Mouse (Mus musculus): Measurements from ENCODE around the gene Serac1. TPM values are rescaled to one million over a fixed set of nuclear protein-coding genes. Genes with fewer than 3 reads are reported as not detected.
A peak's percentile ranks its signal among the peaks of the same experiment; 100 is the strongest.
"Not testable (repeated sequence)": the region's sequence is repeated elsewhere in the genome, so short reads cannot be mapped to it uniquely, and the experiment has no call there.

The Serac1 gene
- polyA plus RNA-seq, 1 experiment from 2014 or later, result 12.4 TPM

GRCm38 (mm10) chr17:6054934-6055355 lies 24.6 kb downstream of the Serac1 start:
- H3K27me3 ChIP-seq, result no peaks in the 10 kb centered on the region
- no peak overlapping the region for H3K9ac ChIP-seq
- H3K27ac ChIP-seq, result no peak overlapping the region
- 16% methylated on average over 5 of the region's 5 CpGs for WGBS
- H3K4me3 ChIP-seq (replicated peaks), result no peak overlapping the region
- H3K4me2 ChIP-seq, result no peak overlapping the region
- H3K4me1 ChIP-seq, result no peaks in the 10 kb centered on the region
- H3K9me3 ChIP-seq, result no peaks in the 10 kb centered on the region
- no peak for ATAC-seq (ENCODE audit: low FRiP score)
- peaks cover 16% of the 10 kb centered on the region; the same call in 1 of the 2 replicates for H3K36me3 ChIP-seq (replicated peaks)

GRCm38 (mm10) chr17:6052801-6053200 lies 26.7 kb downstream of the Serac1 start:
- no peak overlapping the region for H3K9ac ChIP-seq
- no peak overlapping the region for H3K4me3 ChIP-seq (replicated peaks)
- H3K4me1 ChIP-seq, result no peaks in the 10 kb centered on the region
- H3K27ac ChIP-seq, result no peak overlapping the region
- no peaks in the 10 kb centered on the region for H3K27me3 ChIP-seq
- peaks cover 26% of the 10 kb centered on the region; the same call in 1 of the 2 replicates for H3K36me3 ChIP-seq (replicated peaks)
- no peaks in the 10 kb centered on the region for H3K9me3 ChIP-seq
- no peak for ATAC-seq (ENCODE audit: low FRiP score)
- H3K4me2 ChIP-seq, result no peak overlapping the region
- 49% methylated on average over 4 of the region's 4 CpGs for WGBS

DNA sequence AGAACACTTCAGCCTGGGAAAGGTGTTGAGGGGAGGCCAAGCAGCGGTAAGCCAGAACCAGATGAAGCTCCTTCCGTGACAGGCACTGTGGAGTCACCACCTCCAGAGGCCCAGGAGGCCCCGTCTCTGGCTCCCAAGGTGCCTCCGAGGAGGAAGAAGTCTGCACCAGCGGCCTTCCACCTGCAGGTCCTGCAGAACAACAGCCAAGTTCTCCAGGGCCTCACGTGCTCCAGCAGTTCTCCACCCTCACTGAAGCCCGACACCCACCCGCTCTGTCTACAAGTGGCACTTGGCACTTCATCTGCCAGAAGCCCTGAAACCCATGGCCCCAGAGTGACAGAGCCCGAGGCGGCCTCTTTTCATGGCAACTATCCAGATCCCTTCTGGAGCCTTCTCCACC lies 42.0 kb downstream of the Serac1 start:
- no peak for ATAC-seq (ENCODE audit: low FRiP score)
- no peak overlapping the region for H3K9ac ChIP-seq

GRCm38 (mm10) chr17:6036872-6037271 lies 42.7 kb downstream of the Serac1 start:
- H3K4me2 ChIP-seq, result no peak overlapping the region
- no peak overlapping the region for H3K27ac ChIP-seq
- 93% methylated on average over 11 of the region's 11 CpGs for WGBS
- no peak for ATAC-seq (ENCODE audit: low FRiP score)
- no peaks in the 10 kb centered on the region for H3K9me3 ChIP-seq
- H3K36me3 ChIP-seq (replicated peaks), result 0 out of 2 replicates have a peak, but pooled peaks cover 1% of the 10 kb centered on the region
- H3K27me3 ChIP-seq, result no peaks in the 10 kb centered on the region
- no peaks in the 10 kb centered on the region for H3K4me1 ChIP-seq
- no peak overlapping the region for H3K9ac ChIP-seq
- H3K4me3 ChIP-seq (replicated peaks), result no peak overlapping the region

More for the DNA sequence above, 42.0 kb downstream of the Serac1 start:
- 94% methylated on average over 10 of the region's 10 CpGs for WGBS
- H3K4me1 ChIP-seq, result no peaks in the 10 kb centered on the region
- peaks cover 8% of the 10 kb centered on the region; the same call in 1 of the 2 replicates for H3K36me3 ChIP-seq (replicated peaks)
- H3K27me3 ChIP-seq, result no peaks in the 10 kb centered on the region
- no peak overlapping the region for H3K4me3 ChIP-seq (replicated peaks)
- H3K4me2 ChIP-seq, result no peak overlapping the region
- no peaks in the 10 kb centered on the region for H3K9me3 ChIP-seq
- no peak overlapping the region for H3K27ac ChIP-seq

GRCm38 (mm10) chr17:6036458-6036857 lies 43.1 kb downstream of the Serac1 start:
- Histone ChIP-seq H3K9me3 (no peaks in the 10 kb centered on the region), H3K27ac (no peak overlapping the region), H3K4me2 (no peak overlapping the region), H3K9ac (no peak overlapping the region), H3K4me3 (replicated peaks) (no peak overlapping the region), H3K27me3 (no peaks in the 10 kb centered on the region), H3K36me3 (replicated peaks) (no peaks in the 10 kb centered on the region), H3K4me1 (no peaks in the 10 kb centered on the region)
- no peak for ATAC-seq (ENCODE audit: low FRiP score)
- WGBS, result 91% methylated on average over 8 of the region's 8 CpGs

DNA sequence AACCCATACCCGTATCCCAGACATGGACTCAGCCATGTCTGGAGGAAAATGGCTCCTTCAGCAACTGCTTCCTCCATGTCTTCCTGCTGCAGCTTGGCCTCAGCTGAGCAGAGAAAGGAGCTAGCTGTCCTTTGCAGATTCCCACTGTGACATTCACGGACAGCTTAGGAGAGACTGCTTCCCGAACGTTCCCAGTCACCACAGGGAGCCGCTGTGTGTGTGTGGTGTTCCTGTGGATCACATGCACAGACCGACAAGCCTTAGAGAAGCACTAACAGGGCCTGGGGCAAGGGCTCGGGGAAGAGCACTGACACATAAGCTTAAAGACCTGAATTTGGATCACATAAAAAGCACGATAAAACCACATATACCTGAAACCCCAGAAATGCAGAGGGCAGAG lies 43.9 kb downstream of the Serac1 start:
- ATAC-seq (ENCODE audit: low FRiP score), result no peak
- Histone ChIP-seq H3K4me1 (no peaks in the 10 kb centered on the region), H3K36me3 (replicated peaks) (no peaks in the 10 kb centered on the region), H3K9me3 (no peaks in the 10 kb centered on the region), H3K27ac (no peak overlapping the region), H3K9ac (no peak overlapping the region), H3K4me3 (replicated peaks) (no peak overlapping the region), H3K27me3 (no peaks in the 10 kb centered on the region), H3K4me2 (no peak overlapping the region)
- WGBS, result 37% methylated on average over 8 of the region's 8 CpGs

GRCm38 (mm10) chr17:6025831-6026230 lies 53.7 kb downstream of the Serac1 start:
- Histone ChIP-seq H3K36me3 (replicated peaks) (no peaks in the 10 kb centered on the region), H3K9ac (no peak overlapping the region), H3K4me1 (no peaks in the 10 kb centered on the region), H3K9me3 (no peaks in the 10 kb centered on the region), H3K4me2 (no peak overlapping the region), H3K27ac (no peak overlapping the region), H3K4me3 (replicated peaks) (no peak overlapping the region), H3K27me3 (no peaks in the 10 kb centered on the region)
- whole genome bisulfite sequencing, result 81% methylated on average over 7 of the region's 7 CpGs
- no peak for ATAC-seq (ENCODE audit: low FRiP score)

- H3K9ac ChIP-seq; H3K9me3 ChIP-seq; H3K4me1 ChIP-seq; H3K27ac ChIP-seq; H3K27me3 ChIP-seq; H3K36me3 ChIP-seq (replicated peaks); H3K4me3 ChIP-seq (replicated peaks): not testable (repeated sequence)
- 0 out of 2 replicates have a peak, but pooled peaks have one; percentile 36 for ATAC-seq (ENCODE audit: low FRiP score)
- H3K4me2 ChIP-seq, result peak overlapping the region; percentile 31
- 53% methylated on average over 5 of the region's 5 CpGs for WGBS
Measured at GRCm38 (mm10) chr17:6021374-6021789, 58.2 kb downstream of the Serac1 start.

DNA sequence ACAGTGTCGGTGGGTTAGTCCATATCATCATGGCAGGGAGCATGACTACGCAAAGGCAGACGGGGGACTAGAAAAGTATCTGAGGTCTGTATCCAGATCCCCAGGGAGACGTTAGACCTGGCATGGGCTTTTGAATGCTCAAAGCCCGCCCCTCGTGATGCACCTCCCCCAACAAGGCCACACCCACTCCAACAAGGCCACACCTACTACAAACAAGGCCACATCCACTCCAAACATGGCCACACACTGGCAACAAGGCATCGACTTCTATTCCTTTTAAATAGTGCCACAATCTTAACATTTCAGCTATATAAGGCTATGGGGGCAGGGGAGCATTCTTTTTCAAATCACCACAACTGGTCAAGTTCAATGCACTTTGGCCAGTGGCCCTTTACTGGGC lies 58.9 kb downstream of the Serac1 start:
- Histone ChIP-seq H3K4me2 (no peak overlapping the region), H3K36me3 (replicated peaks) (no peaks in the 10 kb centered on the region), H3K27ac (no peak overlapping the region), H3K9ac (no peak overlapping the region), H3K27me3 (no peaks in the 10 kb centered on the region), H3K9me3 (no peaks in the 10 kb centered on the region), H3K4me3 (replicated peaks) (no peak overlapping the region), H3K4me1 (no peaks in the 10 kb centered on the region)
- WGBS, result 59% methylated on average over 7 of the region's 7 CpGs
- no peak for ATAC-seq (ENCODE audit: low FRiP score)

DNA sequence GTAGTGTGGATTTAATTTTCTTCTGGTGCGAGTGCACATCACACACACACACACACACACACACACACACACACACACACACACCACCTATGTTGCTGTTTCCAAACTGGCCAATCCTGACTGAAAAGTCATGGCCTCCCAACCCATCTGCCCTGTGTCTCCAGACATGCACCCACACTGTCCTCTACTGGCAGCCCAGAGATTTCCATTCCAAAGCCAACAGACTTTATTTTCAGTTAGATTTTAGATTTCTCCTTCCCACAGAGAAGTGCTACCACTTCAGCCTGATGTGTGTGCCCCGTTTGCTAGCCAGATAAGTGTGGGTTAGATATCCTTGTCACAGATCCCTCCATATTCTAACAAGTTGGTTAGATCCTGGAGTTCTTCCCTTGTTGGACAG lies 59.8 kb downstream of the Serac1 start:
- ATAC-seq (ENCODE audit: low FRiP score), result no peak
- H3K36me3 ChIP-seq (replicated peaks), result no peaks in the 10 kb centered on the region
- H3K9me3 ChIP-seq, result no peaks in the 10 kb centered on the region
- WGBS, result 71% methylated on average over 2 of the region's 2 CpGs
- no peak overlapping the region for H3K4me2 ChIP-seq
- no peaks in the 10 kb centered on the region for H3K4me1 ChIP-seq
- no peak overlapping the region for H3K4me3 ChIP-seq (replicated peaks)
- H3K27me3 ChIP-seq, result no peaks in the 10 kb centered on the region
- H3K9ac ChIP-seq, result no peak overlapping the region
- no peak overlapping the region for H3K27ac ChIP-seq

DNA sequence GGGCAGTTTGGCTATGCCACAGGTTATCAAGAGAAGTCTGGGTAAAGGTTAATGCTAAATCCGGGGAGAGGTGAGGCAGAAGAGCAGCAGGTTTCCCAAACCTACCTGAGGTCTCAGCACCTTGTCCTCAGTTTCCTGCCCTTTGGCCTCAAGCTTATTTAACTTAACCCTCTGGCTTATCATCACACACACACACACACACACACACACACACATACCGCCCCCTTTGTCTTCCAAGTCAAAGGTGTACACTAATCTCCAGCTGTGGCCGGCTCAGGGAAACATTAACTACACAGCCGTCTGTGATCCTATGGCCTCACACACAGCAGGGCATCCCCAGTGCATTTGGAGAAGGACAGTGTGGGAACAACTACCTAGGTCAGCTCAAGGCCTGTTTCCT lies 61.2 kb downstream of the Serac1 start:
- Histone ChIP-seq H3K4me3 (replicated peaks) (no peak overlapping the region), H3K9me3 (no peaks in the 10 kb centered on the region), H3K36me3 (replicated peaks) (no peaks in the 10 kb centered on the region), H3K27ac (no peak overlapping the region), H3K27me3 (no peaks in the 10 kb centered on the region), H3K4me2 (no peak overlapping the region), H3K9ac (no peak overlapping the region), H3K4me1 (no peaks in the 10 kb centered on the region; the same call in 1 of the 2 replicates)
- ATAC-seq (ENCODE audit: low FRiP score), result no peak
- WGBS, result 72% methylated on average over 4 of the region's 4 CpGs

DNA sequence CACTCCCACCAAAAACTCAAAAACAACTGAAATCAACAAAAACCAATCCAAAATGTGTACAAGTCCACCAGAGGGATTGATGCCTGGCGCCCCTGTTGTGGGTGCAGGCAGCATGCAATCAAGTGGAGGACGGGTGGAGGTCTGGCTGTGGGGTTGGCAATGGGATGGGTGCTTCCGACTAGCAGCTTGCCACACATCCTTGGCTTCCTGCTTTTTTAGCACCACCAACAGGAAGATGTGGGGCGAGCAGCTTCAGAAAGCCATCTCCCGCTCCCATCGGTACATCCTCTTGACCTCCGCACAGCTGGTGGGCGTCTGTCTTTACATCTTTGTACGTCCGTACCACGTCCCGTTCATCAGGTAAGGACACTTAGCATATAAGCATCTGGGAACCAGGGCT lies 62.3 kb downstream of the Serac1 start:
- Histone ChIP-seq H3K9ac (no peak overlapping the region), H3K4me1 (no peaks in the 10 kb centered on the region; the same call in 1 of the 2 replicates), H3K4me3 (replicated peaks) (no peak overlapping the region), H3K27me3 (no peaks in the 10 kb centered on the region), H3K9me3 (no peaks in the 10 kb centered on the region), H3K36me3 (replicated peaks) (no peaks in the 10 kb centered on the region), H3K27ac (no peak overlapping the region), H3K4me2 (no peak overlapping the region)
- ATAC-seq (ENCODE audit: low FRiP score), result no peak
- WGBS, result 64% methylated on average over 12 of the region's 12 CpGs

DNA sequence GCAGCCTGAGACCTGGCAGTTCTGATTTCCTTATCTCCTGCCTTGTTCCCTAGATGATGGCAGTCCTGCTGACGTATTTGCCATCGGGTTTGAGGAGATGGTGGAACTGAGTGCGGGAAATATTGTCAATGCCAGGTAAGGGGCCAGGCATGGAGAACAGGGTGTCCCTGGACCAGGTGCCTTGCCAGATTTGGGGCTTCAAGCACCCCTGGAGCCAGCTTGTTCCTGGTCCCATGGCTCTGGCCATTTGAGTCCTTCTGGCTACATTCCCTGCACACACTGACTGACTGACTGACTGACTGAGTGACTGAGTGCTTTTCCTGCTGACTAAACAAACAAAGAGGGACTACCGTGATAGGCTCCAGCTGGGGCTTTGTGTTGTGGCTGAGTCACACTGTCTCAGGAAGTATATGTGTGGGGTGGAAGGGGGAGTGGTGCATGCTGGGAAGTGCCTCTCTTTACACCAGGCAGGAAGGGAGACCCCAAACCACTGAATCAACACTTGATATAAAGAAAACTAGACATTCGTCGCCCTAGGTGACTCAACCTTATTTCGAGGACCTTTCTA lies 63.2 kb downstream of the Serac1 start:
- no peak overlapping the region for H3K4me2 ChIP-seq
- H3K36me3 ChIP-seq (replicated peaks), result no peaks in the 10 kb centered on the region
- H3K4me1 ChIP-seq, result no peaks in the 10 kb centered on the region; the same call in 1 of the 2 replicates
- H3K9ac ChIP-seq, result no peak overlapping the region
- no peaks in the 10 kb centered on the region for H3K27me3 ChIP-seq
- 78% methylated on average over 7 of the region's 7 CpGs for WGBS
- no peak overlapping the region for H3K4me3 ChIP-seq (replicated peaks)
- H3K27ac ChIP-seq, result no peak overlapping the region
- ATAC-seq (ENCODE audit: low FRiP score), result no peak
- H3K9me3 ChIP-seq, result no peaks in the 10 kb centered on the region
